Mouse (Mus musculus) midbrain, postnatal 0 days (tissue): Measurements from ENCODE around the gene Trp53rkb. TPM values are rescaled to one million over a fixed set of nuclear protein-coding genes. Genes with fewer than 3 reads are reported as not detected.

Experiments
- ATAC-seq: fragments of 200-750 bp; cut with Nextera tagmentation; 2 replicates; pipeline ENCODE4 v1.8.0; 2017; ENCODE audit warnings: moderate number of reproducible peaks, mild to moderate bottlenecking, moderate TSS enrichment, moderate library complexity; ENCODE audit not compliant: low FRiP score
- DNase-seq: peaks from one replicate; pipeline ENCODE4 v3.0.0-alpha.2; 2015; ENCODE audit warnings: low spot score
- H3K27ac ChIP-seq: fragments of 300-500 bp; sonication (generic); 2 replicates; pipeline ENCODE4 v1.5.1; 2014; ENCODE audit warnings: low read depth, mild to moderate bottlenecking, low read length, mixed read lengths
- H3K27me3 ChIP-seq: fragments of 300-500 bp; sonication (generic); 2 replicates; pipeline ENCODE4 v1.6.1; 2014; ENCODE audit warnings: low read length, control low read depth, mixed read lengths; ENCODE audit not compliant: insufficient read depth
- H3K36me3 ChIP-seq: fragments of 300-500 bp; sonication (generic); 2 replicates; pipeline ENCODE4 v1.6.1; 2014; ENCODE audit warnings: low read length, control low read depth, mixed read lengths; ENCODE audit not compliant: insufficient read depth
- H3K4me1 ChIP-seq: fragments of 300-500 bp; sonication (generic); 2 replicates; pipeline ENCODE4 v1.6.1; 2014; ENCODE audit warnings: mild to moderate bottlenecking, control low read depth, antibody characterized with exemption, low read length, mixed read lengths; ENCODE audit not compliant: insufficient read depth
- H3K4me2 ChIP-seq: fragments of 300-500 bp; sonication (generic); 2 replicates; pipeline ENCODE4 v1.6.1; 2014; ENCODE audit warnings: low read depth, mild to moderate bottlenecking, low read length, mixed read lengths; ENCODE audit not compliant: poor library complexity, severe bottlenecking
- H3K4me3 ChIP-seq: fragments of 300-500 bp; sonication (generic); 2 replicates; pipeline ENCODE4 v1.5.1; 2014; ENCODE audit warnings: low read depth, mild to moderate bottlenecking, low read length, moderate library complexity
- H3K9ac ChIP-seq: fragments of 300-500 bp; sonication (generic); replicated peaks from 2 replicates; pipeline ENCODE4 v1.6.1; 2014; ENCODE audit warnings: mild to moderate bottlenecking, low read length, moderate library complexity, mixed read lengths; ENCODE audit not compliant: poor library complexity, severe bottlenecking
- H3K9me3 ChIP-seq: fragments of 300-500 bp; sonication (generic); 2 replicates; pipeline ENCODE4 v1.6.1; 2016; ENCODE audit warnings: low read length, control low read depth
- CTCF ChIP-seq: IDR thresholded peaks from 2 replicates; pipeline ENCODE4 v1.5.1; 2016; ENCODE audit warnings: antibody characterized with exemption, mild to moderate bottlenecking
- WGBS: fragments of 180-500 bp; shearing (Covaris S2); extraction: QIAGEN DNeasy Blood & Tissue Kit; methylation state at CpG from one replicate; pipeline ENCODE4 v1.1.7; 2014; 5-methylcytosine and 5-hydroxymethylcytosine counted together
- polyA plus RNA-seq: library from polyadenylated mRNA; unstranded; fragments of >200 nt; fragmentation: Nextera tagmentation; extraction: Ambion mirVana; gene quantifications from 2 replicates; pipeline ENCODE4 v1.2.1, GENCODE M21; 2015
- total RNA-seq: library from RNA; depleted of rRNA; stranded (reverse); fragments of >200 nt; gene quantifications from 2 replicates; pipeline ENCODE4 v1.2.3, GENCODE M21; 2014

The Trp53rkb gene
- total and polyA plus RNA-seq, 2 experiments from 2014 or later = 7.5 to 17.2 TPM

GRCm38 (mm10) chr2:166754194-166754593 is 38.1 kb upstream of the Trp53rkb start:
- no peak overlapping the region for H3K9ac ChIP-seq
- no peak overlapping the region for H3K4me2 ChIP-seq
- H3K36me3 ChIP-seq = no peaks in the 10 kb centered on the region
- no peaks in the 10 kb centered on the region for H3K27me3 ChIP-seq
- ATAC-seq (no peak), DNase-seq (no peak)
- no peaks in the 10 kb centered on the region for H3K4me1 ChIP-seq
- no peaks in the 10 kb centered on the region for H3K9me3 ChIP-seq
- no peak overlapping the region for H3K4me3 ChIP-seq
- no peak for TF ChIP-seq CTCF
- H3K27ac ChIP-seq = no peak overlapping the region
- WGBS = 62% methylated on average over 4 of the region's 4 CpGs

- ATAC-seq (no peak), DNase-seq (no peak)
- Histone ChIP-seq H3K36me3 (no peaks in the 10 kb centered on the region), H3K4me1 (no peaks in the 10 kb centered on the region), H3K4me3 (no peak overlapping the region), H3K9ac (no peak overlapping the region), H3K9me3 (no peaks in the 10 kb centered on the region), H3K27me3 (no peaks in the 10 kb centered on the region), H3K4me2 (no peak overlapping the region), H3K27ac (no peak overlapping the region)
- no peak for TF ChIP-seq CTCF
- 91% methylated on average over 7 of the region's 7 CpGs for WGBS
Observed at GRCm38 (mm10) chr2:166754760-166755159, 37.6 kb upstream of the Trp53rkb start.

GRCm38 (mm10) chr2:166757969-166758368 is 34.4 kb upstream of the Trp53rkb start:
- Histone ChIP-seq H3K9me3 (no peaks in the 10 kb centered on the region), H3K9ac (no peak overlapping the region), H3K4me1 (no peaks in the 10 kb centered on the region), H3K4me2 (no peak overlapping the region), H3K36me3 (no peaks in the 10 kb centered on the region), H3K27me3 (no peaks in the 10 kb centered on the region), H3K4me3 (no peak overlapping the region), H3K27ac (no peak overlapping the region)
- WGBS = 49% methylated on average over 3 of the region's 3 CpGs
- ATAC-seq = no peak
- no peak for TF ChIP-seq CTCF
- no peak for DNase-seq

- ATAC-seq (no peak), DNase-seq (peak; percentile 6)
- TF ChIP-seq CTCF = no peak
- H3K9ac ChIP-seq = no peak overlapping the region
- H3K4me1 ChIP-seq = no peaks in the 10 kb centered on the region
- no peak overlapping the region for H3K4me3 ChIP-seq
- H3K27me3 ChIP-seq = no peaks in the 10 kb centered on the region
- no peak overlapping the region for H3K27ac ChIP-seq
- H3K9me3 ChIP-seq = no peaks in the 10 kb centered on the region
- no peak overlapping the region for H3K4me2 ChIP-seq
- 11% methylated on average over 5 of the region's 5 CpGs for WGBS
- H3K36me3 ChIP-seq = no peaks in the 10 kb centered on the region
Observed at GRCm38 (mm10) chr2:166764051-166764450, 28.3 kb upstream of the Trp53rkb start.

GRCm38 (mm10) chr2:166767591-166767990 is 24.7 kb upstream of the Trp53rkb start:
- no peaks in the 10 kb centered on the region for H3K9me3 ChIP-seq
- H3K9ac ChIP-seq = no peak overlapping the region
- H3K27me3 ChIP-seq = no peaks in the 10 kb centered on the region
- no peaks in the 10 kb centered on the region for H3K36me3 ChIP-seq
- H3K4me2 ChIP-seq = no peak overlapping the region
- H3K27ac ChIP-seq = no peak overlapping the region
- WGBS = 74% methylated on average over 9 of the region's 9 CpGs
- no peaks in the 10 kb centered on the region for H3K4me1 ChIP-seq
- TF ChIP-seq CTCF = no peak
- no peak overlapping the region for H3K4me3 ChIP-seq
- no peak for ATAC-seq
- no peak for DNase-seq

GRCm38 (mm10) chr2:166771396-166771795 is 20.9 kb upstream of the Trp53rkb start:
- Histone ChIP-seq H3K4me1 (no peaks in the 10 kb centered on the region), H3K27me3 (no peaks in the 10 kb centered on the region), H3K36me3 (no peaks in the 10 kb centered on the region), H3K9me3 (no peaks in the 10 kb centered on the region), H3K4me2 (no peak overlapping the region), H3K4me3 (no peak overlapping the region), H3K9ac (no peak overlapping the region), H3K27ac (no peak overlapping the region)
- TF ChIP-seq CTCF = no peak
- WGBS = 85% methylated on average over 11 of the region's 11 CpGs
- DNase-seq (no peak), ATAC-seq (no peak)
